Mouse (Mus musculus): ENCODE results near the gene Bmpr1b.

DNA sequence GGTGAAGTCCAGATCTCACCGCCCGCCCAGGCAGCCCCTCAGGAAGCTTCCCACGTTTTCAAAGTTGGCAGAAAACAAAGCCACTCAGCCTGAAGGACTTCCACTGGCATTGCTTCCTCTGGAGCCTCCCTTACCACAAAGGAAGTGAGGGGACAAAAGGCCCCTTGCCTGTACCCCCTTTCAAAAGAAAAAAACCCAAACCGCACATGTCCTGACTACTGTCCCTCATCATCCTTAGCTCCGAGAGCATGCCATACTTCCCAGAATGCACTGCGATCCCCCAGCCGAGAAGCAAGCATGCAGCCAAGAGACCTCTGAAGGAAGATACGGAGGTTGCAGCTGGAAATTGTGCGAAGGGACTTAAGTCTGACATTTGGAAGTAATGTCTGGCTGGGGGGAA lies 4.2 kb downstream of the Bmpr1b start:
- no peak for TF ChIP-seq ZNF384 (IDR thresholded peaks at IDR 0.05; ENCODE audit: low read depth, low read length)
- no peak for TF ChIP-seq CHD2 (IDR thresholded peaks at IDR 0.05; ENCODE audit: low read depth, low read length)
- no peak for TF ChIP-seq MAFK (IDR thresholded peaks at IDR 0.05; ENCODE audit: insufficient read depth, low read depth, low read length)
- TF ChIP-seq ZC3H11A (IDR thresholded peaks at IDR 0.05; ENCODE audit: borderline replicate concordance, low read depth, low read length), result no peak
